Mouse (Mus musculus) heart, postnatal 4 days (tissue): Measurements from ENCODE around the gene Pros1. TPM values are rescaled to one million over a fixed set of nuclear protein-coding genes. Genes with fewer than 3 reads are reported as not detected.
A peak's percentile ranks its signal among the peaks of the same experiment; 100 is the strongest.

Experiments
- DNase-seq: peaks from one replicate; pipeline ENCODE4 v3.0.0; 2021
- microRNA-seq, 2 experiments: library from miRNA; unstranded; fragments of <30 nt; microRNA quantifications; one replicate each; pipeline ENCODE4 v1.2.0; 2021 to 2022
- total RNA-seq, 2 experiments: library from RNA; stranded (reverse); gene quantifications; 2 replicates each; pipeline ENCODE4 v1.2.3; 2021

Gene Pros1
- total RNA-seq, 2 experiments from 2014 or later, result 18.3 to 21.0 TPM

GRCm38 (mm10) chr16:62861455-62861854 lies 7.3 kb downstream of the Pros1 start:
- DNase-seq, result no peak

DNA sequence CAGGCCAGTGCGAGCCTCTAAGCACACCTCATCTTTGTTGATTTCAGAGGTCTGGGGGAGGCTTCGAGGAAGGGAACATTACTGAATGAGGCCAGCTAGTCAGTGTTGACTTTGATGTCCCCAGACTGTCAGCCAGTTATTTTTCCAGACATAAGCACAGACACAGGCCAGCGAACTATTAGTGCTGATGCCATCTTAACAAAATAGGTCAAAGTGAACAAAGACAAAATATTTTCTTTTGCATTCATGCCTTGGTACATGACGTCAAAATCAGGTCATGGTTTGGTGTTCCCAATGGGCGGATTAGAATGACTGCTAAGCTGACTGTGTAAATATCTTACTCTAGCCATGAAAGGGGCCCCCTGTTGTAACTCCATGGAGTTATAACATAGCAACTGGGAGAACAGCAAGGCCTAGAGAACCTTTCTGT lies 18.6 kb downstream of the Pros1 start:
- no peak for DNase-seq

GRCm38 (mm10) chr16:62873180-62873579 lies 19.1 kb downstream of the Pros1 start:
- DNase-seq, result no peak

GRCm38 (mm10) chr16:62874065-62874464 lies 20.0 kb downstream of the Pros1 start:
- DNase-seq, result no peak

DNA sequence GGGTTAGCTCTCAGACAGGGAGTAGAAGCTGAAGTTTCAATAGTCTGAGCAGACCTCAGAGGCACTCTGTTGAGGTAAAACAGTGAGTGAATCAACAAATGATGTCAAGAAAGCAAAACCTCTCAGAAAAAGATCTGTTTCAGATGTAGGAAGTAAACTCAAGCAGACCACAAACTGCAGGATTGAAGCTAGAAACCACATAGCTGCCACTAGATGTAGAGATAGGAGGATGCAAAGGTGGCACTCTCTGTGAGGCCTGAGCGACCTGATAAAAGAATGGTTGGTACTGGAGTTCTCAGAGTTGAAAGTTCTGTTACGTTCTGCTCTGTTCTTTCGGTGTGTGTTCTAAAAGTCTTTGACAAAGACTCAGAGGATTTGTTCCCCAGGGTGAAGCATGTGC lies 41.7 kb downstream of the Pros1 start:
- DNase-seq, result no peak

- DNase-seq, result no peak
These were observed 57.3 kb downstream of the Pros1 start for GRCm38 (mm10) chr16:62911364-62911763.

- DNase-seq, result peak; percentile 17
These were observed 58.1 kb downstream of the Pros1 start for GRCm38 (mm10) chr16:62912246-62912645.

DNA sequence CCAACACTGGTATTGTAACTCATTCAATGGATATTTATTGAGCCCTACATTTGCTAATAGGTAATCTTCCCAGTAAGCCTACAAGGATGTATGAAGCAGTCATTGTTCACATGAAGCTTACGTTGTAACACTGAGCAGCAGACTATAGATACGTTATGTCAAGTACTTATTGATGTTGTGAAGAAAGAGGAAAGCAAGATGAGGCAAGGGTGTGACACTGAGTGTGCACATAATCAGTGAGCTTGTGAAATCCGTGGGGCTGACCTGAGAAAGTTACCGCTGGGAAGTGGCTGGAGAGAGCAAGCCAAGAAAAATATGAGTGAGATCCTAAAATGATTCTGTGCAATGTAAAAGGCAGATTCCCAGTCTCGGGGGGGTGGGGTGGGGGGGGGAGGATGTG lies 61.4 kb downstream of the Pros1 start:
- DNase-seq, result no peak

GRCm38 (mm10) chr16:62922245-62922644 lies 68.1 kb downstream of the Pros1 start:
- no peak for DNase-seq

DNA sequence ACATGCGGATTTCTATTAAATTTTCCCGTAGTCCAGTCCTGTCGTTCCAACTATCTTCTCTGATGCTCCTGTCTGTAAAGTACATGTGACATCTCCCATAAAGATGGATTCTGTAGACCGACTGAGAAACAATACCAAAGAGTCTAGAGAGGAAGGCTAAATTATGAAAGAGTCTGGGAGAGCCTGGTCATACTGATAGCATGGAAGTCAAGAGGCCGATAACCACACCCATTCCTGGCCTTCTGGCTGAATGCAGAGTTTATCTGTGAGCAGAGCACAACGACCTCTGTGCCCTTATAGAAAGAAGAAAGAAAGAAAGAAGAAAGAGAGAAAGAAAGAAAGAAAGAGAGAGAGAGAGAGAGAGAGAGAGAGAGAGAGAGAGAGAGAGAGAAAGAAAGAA lies 77.2 kb downstream of the Pros1 start:
- no peak for DNase-seq

GRCm38 (mm10) chr16:62936316-62936715 lies 82.2 kb downstream of the Pros1 start:
- DNase-seq, result no peak

GRCm38 (mm10) chr16:62940388-62941003 lies 86.4 kb downstream of the Pros1 start:
- peak; percentile 76 for DNase-seq

DNA sequence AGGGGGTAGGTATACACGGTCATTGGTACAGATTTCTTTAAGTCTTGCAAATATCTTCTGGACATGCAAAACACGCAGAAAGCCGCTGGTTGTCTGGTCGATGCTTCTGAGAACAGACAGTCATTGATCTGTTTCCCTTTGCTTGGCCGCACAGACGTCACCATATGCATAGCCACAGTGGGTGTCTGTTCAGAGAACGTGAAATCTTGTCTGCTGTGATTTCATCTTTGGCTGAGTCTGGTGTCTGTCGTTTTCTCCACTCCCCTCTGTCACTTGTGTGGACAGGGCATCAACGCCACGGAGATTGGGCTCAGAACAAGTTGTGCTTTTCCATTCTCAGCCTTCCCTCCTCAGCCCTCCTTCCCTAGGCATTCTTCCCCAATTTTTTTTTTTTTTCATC lies 87.7 kb downstream of the Pros1 start:
- DNase-seq, result no peak

DNA sequence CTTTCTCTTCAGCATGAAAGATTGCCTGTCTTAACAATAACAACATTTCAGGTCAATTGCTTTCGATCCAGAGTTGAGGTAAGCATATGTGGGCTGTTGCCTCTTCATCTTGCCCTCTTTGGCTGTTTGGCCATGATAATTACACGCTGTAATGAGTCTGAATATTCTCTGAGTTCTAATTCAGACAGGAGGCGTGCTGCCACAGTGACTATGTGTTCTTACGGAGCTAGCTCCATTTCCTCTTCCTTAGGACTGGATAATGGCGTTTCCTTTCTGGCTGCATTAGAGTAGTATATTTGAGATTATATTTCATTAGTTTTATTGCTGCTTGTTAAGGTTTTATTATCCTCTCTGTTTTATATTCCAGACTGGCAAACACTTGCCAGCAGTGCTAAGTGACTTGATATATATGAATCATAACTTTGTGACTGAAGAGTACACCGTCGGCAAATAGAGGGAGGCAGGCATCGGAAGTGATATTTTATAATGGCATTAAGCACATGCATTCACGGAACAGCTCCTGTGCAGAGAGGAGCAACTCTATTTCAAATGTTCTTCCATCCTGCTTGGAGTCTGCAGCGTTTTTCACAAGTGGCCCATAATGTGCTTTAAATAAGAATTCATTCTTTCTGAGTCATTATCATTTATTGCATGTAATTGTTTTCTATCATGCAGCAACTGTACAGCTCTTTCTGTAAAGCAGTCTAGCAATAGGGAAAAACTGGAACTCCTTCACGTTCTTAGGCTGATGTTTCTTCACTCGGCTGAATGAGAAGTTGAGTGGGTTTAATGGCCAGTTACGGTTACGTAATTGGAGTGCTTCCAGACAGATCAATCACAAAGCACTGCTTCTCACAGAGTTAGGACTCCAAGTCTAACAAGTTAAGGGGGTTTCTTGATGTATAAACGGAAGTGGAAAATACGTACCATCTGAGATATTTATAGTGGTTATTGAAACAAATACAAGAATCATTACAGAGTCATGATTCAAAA lies 88.6 kb downstream of the Pros1 start:
- DNase-seq, result no peak

- DNase-seq, result no peak
These were observed 104.4 kb downstream of the Pros1 start for GRCm38 (mm10) chr16:62958485-62958884.

GRCm38 (mm10) chr16:62964361-62964763 lies 110.3 kb downstream of the Pros1 start:
- no peak for DNase-seq

GRCm38 (mm10) chr16:62971673-62972332 lies 117.7 kb downstream of the Pros1 start:
- no peak for DNase-seq

GRCm38 (mm10) chr16:62974926-62975325 lies 120.8 kb downstream of the Pros1 start:
- peak; percentile 20 for DNase-seq

Small RNA genes lying within 50 kb of the gene (microRNA-seq; reads per million reads assigned to microRNA genes)
- gene Gm25986, result 0 reads per million in 2 experiments

Other genes starting within 250 kb of the Pros1 start
- gene Nsun3, start 67.5 kb upstream of the Pros1 start, total RNA-seq, result 10 to 100 TPM in 1 of 2 experiments, 1 to 10 TPM in 1; 9.2 to 10.3 TPM
- not detected for gene Stx19, start 39.6 kb upstream of the Pros1 start, total RNA-seq
- gene Arl13b, start 7.3 kb upstream of the Pros1 start, total RNA-seq, result 10 to 100 TPM in 1 of 2 experiments, 1 to 10 TPM in 1; 9.6 to 14.0 TPM